Comparison of ENCODE assay signal across 10 mouse cellular contexts in the genomic region with DNA sequence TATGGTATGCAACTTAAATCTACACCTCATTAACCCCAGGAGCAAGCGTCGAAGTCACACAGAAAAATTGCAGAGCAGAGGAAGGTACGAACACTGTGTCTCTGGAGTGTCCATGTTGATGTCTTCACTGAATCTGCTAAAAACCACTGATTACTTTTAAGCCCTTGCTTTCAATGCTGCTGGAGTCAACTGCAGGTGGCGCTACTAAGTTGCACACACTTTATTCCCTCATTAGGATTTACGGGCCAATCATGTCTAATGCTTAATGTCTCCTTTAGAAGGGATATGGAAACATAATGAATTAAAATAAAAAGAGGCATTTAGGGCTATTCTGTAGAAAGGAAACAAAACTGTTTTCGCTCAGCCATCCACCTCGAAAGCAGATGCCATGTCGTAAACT. TPM values are rescaled to one million over a fixed set of nuclear protein-coding genes. Genes with fewer than 3 reads are reported as not detected.
A peak's percentile ranks its signal among the peaks of the same experiment; 100 is the strongest.
DNase-seq lines count a peak whose midpoint lies in the region; TF ChIP-seq lines count a peak whose summit lies in the region.
"Had no signal": no experiment of that assay in that cellular context is flagged by ENCODE, and none has a peak within 500 bp of the region (broad histone marks: within the 10 kb centered on the region; RNA-seq: fewer than 3 reads in every experiment).

No protein-coding gene starts in this region.

- no peak for TF ChIP-seq POLR2A in brain, embryonic 14.5 days (IDR thresholded peaks at IDR 0.05; ENCODE audit: borderline replicate concordance, extremely low read depth, insufficient read depth, insufficient read length, poor library complexity, severe bottlenecking)

- TF ChIP-seq CTCF in brain, embryonic 14.5 days (IDR thresholded peaks at IDR 0.05; ENCODE audit: borderline replicate concordance, extremely low read depth, insufficient read depth, insufficient read length) = peak; percentile 52; the same call in 1 of the 2 replicates

- DNase-seq in cerebellum, postnatal 10 days = peak; percentile 46 to 50
- no peak for DNase-seq in cerebellum, adult 11-12 months
- DNase-seq in kidney, postnatal 10 days = peak; percentile 52
- no peak for DNase-seq in kidney, adult 11 months
- DNase-seq in 3T3-L1 (ENCODE audit: low read depth, low spot score) = peak; percentile 32
- peak; percentile 60 for DNase-seq in brain, embryonic 14.5 days (ENCODE audit: low read depth)
- no peak for DNase-seq in frontal cortex, adult 2 months (ENCODE audit: extremely low spot score in 1 of 2, low spot score in 1 of 2)
- no peak for DNase-seq in testis, postnatal 14 days (ENCODE audit: low spot score)
- DNase-seq: gastrocnemius, postnatal 36 days; thymus, adult 2 months had no signal

RNA-seq across cellular contexts. Expression of gene Zfp507, which starts 12.6 kb away (rescaled TPM):
- 18.4 and 20.9 TPM in 2 replicates for polyA plus RNA-seq in brain, embryonic 14.5 days (2012; rRNA removed)
- polyA plus RNA-seq in frontal cortex, adult 2 months (2012; rRNA removed) = 12.7 and 13.9 TPM in 2 replicates

RNA-seq across cellular contexts. Expression of gene Dpy19l3, which starts 35.9 kb away (rescaled TPM):
- polyA plus RNA-seq in brain, embryonic 14.5 days (2012; rRNA removed) = 19.8 and 25.2 TPM in 2 replicates
- polyA plus RNA-seq in frontal cortex, adult 2 months (2012; rRNA removed) = 22.4 and 24.0 TPM in 2 replicates

Comparison
In these comparisons a context has a peak if more than half of its experiments do, and no peak if none do; other contexts are left out.
1. DNase-seq: peak in cerebellum, postnatal 10 days (2 of 2), kidney, postnatal 10 days (single experiment), 3T3-L1 (single experiment) and brain, embryonic 14.5 days (single experiment); none in cerebellum, adult 11-12 months (single experiment), kidney, adult 11 months (single experiment), frontal cortex, adult 2 months (0 of 2) and testis, postnatal 14 days (single experiment).